Mouse (Mus musculus) gastrocnemius, postnatal 36 days (tissue): ENCODE results near the gene Wscd1. TPM values are rescaled to one million over a fixed set of nuclear protein-coding genes. Genes with fewer than 3 reads are reported as not detected.

ENCODE experiments used
- DNase-seq, 2 experiments: peaks; one replicate each; pipeline ENCODE4 v3.0.0; 2022
- intact Hi-C: fragments of 180-260 bp; cut with DNase I; formaldehyde crosslinking; loops from one replicate; pipeline ENCODE4 v1.15.1; 2025
- long read RNA-seq, 2 experiments: library from polyadenylated mRNA; stranded (forward); transcript quantifications; one replicate each; pipeline ENCODE4 v2.0.0; 2021
- total RNA-seq, 2 experiments: library from RNA; stranded (reverse); gene quantifications; 2 replicates each; pipeline ENCODE4 v1.2.3; 2021

The Wscd1 gene
- total RNA-seq, result 1 to 10 TPM; 2.8 to 3.6 TPM
- long read RNA-seq, experiment 1, partial matches to known transcripts, result 1 of 4 reads
- long read RNA-seq, experiment 1, other reads (novel, unspliced or antisense), result 1 of 4 reads
- long read RNA-seq, experiment 2, partial matches to known transcripts, result 1 of 2 reads
- long read RNA-seq, experiment 2, other reads (novel, unspliced or antisense), result 0 of 2 reads

DNA sequence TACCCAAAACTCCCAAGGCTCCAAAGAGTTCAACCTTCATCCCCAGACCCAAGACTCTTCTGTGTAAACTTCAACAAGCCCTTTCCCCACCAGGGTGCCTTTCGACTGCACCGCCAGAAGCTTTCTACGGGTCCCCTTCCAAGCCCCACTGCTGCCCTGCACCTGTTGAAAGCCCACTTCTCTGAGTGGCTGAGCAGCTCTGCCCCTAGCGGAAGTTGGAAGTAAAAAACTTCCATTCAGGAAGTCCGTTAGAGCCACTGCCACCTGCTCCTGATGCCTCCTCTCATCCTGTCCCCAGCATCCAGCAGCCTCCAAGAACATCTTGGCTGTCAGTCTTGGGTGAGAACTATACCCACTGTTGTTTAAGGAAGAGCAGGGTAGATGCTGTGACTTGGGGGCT lies at the start of gene Wscd1:
TSS of gene Wscd1 (plus strand) at position 250 of the 400 bp plus-strand sequence.
- intact Hi-C loops, result no loop called here
- DNase-seq, result no peak

- intact Hi-C loops, result no loop called here
- DNase-seq, result no peak
These were observed 21.7 kb upstream of the Wscd1 start for GRCm38 (mm10) chr11:71728066-71728465.

DNA sequence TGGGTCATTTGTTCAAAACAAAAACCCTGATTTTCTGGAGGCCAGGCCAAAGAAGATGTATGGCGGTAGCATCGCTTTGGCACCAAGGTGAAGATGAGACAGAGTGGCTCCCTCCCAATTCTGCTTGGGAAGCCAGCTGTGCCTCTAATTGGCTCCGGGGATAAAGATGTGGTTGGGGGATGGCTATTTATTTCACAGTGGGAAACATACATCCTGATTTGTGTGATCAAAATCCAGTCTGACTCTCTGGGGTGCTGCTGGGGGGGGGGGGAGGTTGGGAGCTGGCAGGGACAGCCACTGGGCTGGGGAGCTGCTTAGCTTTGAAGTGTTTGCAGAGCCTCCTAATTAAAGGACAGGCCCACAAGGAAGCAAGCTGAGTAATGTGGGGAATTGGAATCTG lies 20.4 kb upstream of the Wscd1 start:
- DNase-seq, result no peak
- intact Hi-C loops, result no loop called here

DNA sequence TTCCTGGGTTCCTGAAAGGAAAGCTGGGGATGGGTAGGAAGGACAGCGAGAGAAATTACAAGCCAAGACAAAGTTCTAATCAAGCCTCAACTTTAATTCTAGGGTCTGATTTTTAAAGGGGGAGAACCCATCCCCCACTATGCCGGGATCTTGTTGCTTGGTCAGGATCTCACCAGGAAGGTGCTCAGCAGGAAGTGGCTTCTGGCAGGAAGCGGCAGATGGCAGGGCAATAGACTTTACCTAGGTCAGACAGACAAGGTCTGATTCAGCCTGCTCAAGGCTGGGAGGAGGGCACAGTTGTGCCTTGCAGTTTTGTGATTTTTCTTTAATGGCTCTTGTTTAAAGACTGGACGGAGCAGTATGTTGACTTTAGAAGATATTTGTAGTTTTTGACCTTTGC lies 15.9 kb upstream of the Wscd1 start:
- intact Hi-C loops, result no loop called here
- DNase-seq, result no peak

DNA sequence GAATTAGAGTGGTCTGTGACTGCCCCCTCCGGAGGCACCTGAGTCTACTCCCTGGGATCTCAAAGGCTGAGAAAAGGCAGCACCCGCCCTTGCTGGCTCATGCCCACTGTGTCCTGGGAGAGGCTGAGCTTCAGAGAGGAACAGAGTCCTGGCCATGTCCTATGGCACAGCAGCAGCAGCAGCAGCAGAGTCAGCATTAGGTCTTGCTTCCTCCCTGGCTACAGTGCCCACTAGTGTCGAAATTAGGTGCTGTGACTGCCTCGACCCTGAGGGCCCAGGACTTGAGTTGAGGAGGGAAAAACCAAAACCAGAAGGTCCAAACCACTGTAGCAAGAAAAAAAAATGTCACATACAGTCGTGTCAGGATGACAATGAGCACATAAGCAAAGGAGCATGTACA lies 12.6 kb upstream of the Wscd1 start:
- DNase-seq, result no peak
- intact Hi-C loops, result no loop called here

DNA sequence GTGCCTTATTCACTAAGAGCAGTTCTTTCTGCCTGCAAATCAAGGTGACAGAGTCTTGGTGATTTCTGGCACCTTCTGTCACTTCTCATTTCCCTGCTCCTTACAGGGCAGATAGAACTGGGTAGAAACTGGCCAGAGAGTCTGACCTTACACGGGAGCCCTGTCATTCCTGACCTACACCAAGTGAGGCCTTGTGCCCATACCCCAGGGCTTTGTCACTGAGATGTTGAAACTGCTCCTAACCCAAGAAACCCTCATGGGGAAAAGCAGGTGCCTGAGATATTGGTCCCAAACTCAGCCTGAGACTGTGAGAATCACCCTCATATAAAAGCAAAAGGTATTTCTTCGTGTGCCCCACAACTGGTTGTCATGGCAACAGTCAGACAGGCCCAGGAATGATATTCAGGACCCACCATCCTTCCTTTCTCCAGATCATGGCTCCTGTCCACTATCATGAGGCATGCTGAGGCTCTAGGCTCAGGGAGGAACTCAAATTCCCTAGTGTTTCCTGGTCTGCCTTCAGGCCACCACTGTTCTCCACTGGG lies 11.1 kb upstream of the Wscd1 start:
- intact Hi-C loops, result no loop called here
- no peak for DNase-seq

- DNase-seq, result no peak
- intact Hi-C loops, result no loop called here
These were observed 3.8 kb upstream of the Wscd1 start for GRCm38 (mm10) chr11:71745875-71746274.

GRCm38 (mm10) chr11:71747719-71748118 lies 2.0 kb upstream of the Wscd1 start:
- no peak for DNase-seq
- intact Hi-C loops, result no loop called here

GRCm38 (mm10) chr11:71750534-71751173 lies 934 bp downstream of the Wscd1 start:
- intact Hi-C loops, result no loop called here
- no peak for DNase-seq

GRCm38 (mm10) chr11:71751174-71751611 lies 1.5 kb downstream of the Wscd1 start:
- no peak for DNase-seq
- intact Hi-C loops, result no loop called here

- no peak for DNase-seq
- intact Hi-C loops, result no loop called here
These were observed 2.0 kb downstream of the Wscd1 start for GRCm38 (mm10) chr11:71751689-71752088.

DNA sequence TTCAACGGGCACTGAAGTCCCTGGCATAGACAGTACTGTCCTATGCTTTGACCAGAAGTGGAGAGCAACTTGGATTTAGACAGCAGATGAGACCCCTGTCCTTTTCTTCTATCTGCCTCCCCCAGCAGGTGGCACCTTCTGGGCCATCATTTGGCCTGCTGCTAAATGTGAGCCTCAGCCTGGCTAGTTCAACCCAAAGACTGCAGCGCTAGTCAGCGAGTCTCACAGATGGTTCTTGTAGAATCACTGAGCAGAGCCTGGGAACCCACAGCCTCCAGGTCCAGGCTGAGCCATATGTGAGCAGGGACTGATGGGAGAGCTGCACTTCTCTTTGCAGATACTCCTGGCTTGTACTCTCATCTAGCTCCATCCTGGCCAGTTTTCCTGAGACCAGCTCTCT lies 2.9 kb downstream of the Wscd1 start:
- DNase-seq, result no peak
- intact Hi-C loops, result no loop called here

- intact Hi-C loops, result no loop called here
- no peak for DNase-seq
These were observed 5.4 kb downstream of the Wscd1 start for GRCm38 (mm10) chr11:71755115-71755514.

GRCm38 (mm10) chr11:71756325-71756724 lies 6.6 kb downstream of the Wscd1 start:
- no peak for DNase-seq
- intact Hi-C loops, result no loop called here

DNA sequence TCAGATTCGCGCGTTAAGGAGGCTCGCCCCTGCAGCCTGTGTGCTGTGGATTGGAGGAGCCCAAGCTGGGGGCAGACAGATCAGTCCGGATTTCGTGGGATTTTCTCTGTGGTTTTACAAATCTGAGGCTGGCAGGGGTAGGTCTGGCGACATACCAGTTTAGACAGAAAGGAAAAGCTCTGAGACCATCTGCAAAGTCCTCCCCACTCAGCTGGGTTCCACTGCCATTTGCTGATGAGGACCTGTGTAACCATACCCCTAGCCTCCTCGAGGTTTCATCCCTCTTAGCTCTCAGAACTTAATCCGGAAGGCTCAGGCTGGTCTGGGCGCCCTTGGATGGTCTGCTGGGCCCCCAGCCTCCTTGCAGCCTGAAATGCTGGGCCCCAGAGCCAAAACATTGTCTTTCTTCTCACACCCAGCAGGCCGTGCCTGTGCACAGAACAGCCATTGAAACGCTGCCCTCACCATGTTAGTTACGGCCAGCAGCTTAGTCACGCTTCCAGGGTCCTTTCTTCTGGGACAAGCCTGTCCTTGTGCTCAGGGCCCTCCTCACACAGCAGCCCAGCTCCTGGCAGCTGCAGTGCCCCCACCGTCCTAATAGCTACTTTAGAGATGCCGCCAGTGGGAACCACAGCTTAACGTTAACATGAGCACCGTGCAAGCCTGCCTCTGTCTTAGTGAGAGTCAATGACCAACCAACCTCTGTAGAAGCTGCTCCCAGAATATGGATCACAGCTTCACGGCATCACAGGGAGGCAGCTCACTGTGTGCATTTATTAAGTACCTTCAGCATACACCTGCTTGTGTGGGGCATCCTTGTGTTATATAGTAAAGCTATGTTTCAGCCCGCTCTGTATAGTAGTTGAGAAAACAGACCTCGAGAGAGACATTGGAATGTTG lies 8.7 kb downstream of the Wscd1 start:
- intact Hi-C loops, result no loop called here
- DNase-seq, result no peak

GRCm38 (mm10) chr11:71760991-71761390 lies 11.3 kb downstream of the Wscd1 start:
- intact Hi-C loops, result no loop called here
- no peak for DNase-seq

DNA sequence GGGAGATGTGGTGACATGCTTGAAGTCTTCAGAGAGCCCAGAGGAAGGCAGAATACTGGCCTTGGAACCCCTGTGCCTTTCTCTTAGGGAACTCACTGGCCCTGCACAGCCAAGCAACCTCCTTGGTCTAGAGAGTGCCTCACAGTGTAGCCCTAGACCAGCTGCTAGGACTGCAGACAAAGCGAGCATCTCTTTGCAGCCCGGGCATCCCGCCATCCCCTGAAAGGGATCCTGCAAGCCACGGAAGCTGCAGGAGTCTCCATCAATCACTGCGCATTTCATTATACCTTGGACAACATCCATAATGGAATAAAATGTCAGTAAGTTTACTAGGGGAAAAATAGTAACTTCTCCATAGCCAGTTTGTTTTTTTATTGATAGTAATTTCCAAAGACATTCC lies 13.4 kb downstream of the Wscd1 start:
- intact Hi-C loops, result no loop called here
- no peak for DNase-seq

DNA sequence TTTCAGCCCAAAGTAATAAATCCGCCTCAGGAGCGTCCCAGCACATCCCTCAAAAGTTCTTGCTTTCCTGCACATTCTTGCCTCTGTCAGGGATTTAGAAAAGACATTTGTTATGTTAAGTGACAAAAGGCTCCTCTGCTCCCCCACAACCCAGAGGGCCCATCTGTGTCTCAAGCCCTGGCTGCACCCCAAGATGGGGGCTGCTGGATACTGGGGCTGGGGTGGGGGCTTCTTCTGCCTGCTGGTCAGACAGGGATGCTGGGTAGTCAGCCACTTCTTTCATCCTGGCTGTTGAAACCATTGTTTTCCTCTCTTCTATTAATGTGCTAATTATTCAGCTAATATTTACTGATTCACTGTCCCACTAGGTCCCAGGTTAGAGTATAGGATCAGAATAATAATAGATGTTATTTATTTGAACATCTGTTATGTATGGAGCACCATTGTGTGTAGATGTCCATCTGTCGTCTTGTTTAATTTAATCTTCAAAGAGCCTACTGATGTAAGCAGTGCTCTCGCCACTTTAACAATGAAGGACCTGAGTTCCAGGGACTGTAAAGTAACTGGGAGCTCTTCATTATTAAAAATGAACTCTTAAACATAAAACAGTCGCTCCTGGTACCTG lies 14.0 kb downstream of the Wscd1 start:
- no peak for DNase-seq
- intact Hi-C loops, result no loop called here

GRCm38 (mm10) chr11:71764743-71765142 lies 15.0 kb downstream of the Wscd1 start:
- intact Hi-C loops, result no loop called here
- DNase-seq, result no peak

- no peak for DNase-seq
- intact Hi-C loops, result no loop called here
These were observed 15.6 kb downstream of the Wscd1 start for GRCm38 (mm10) chr11:71765335-71765734.

GRCm38 (mm10) chr11:71766380-71766779 lies 16.7 kb downstream of the Wscd1 start:
- DNase-seq, result no peak

More at GRCm38 (mm10) chr11:71766380-71766779, 16.7 kb downstream of the Wscd1 start:
- intact Hi-C loops, result no loop called here
